Mouse (Mus musculus): ENCODE results near the gene Mas1. TPM values are rescaled to one million over a fixed set of nuclear protein-coding genes. Genes with fewer than 3 reads are reported as not detected.

The Mas1 gene
- total RNA-seq, 2 experiments from 2014 or later: 1.3 to 1.6 TPM

Small RNA genes lying within 50 kb of the gene (microRNA-seq; reads per million reads assigned to microRNA genes)
- gene Gm24085: not detected

Other genes with a start within 250 kb of the Mas1 start
- not detected for gene Slc22a1, start 192.3 kb downstream of the Mas1 start, total RNA-seq (2021)
- 100 to 1,000 TPM; 178 to 206 TPM for gene Igf2r, start 98.5 kb downstream of the Mas1 start, total RNA-seq (2021)
- 1 to 10 TPM; 1.8 to 2.0 TPM for gene Mrgprh, start 7.9 kb upstream of the Mas1 start, total RNA-seq (2021)
- 1 to 10 TPM in 1 of 2 experiments, under 1 TPM in 1; 0.31 to 2.0 TPM for gene Pnldc1, start 42.1 kb upstream of the Mas1 start, total RNA-seq (2021)
- gene Tcp1, start 47.6 kb upstream of the Mas1 start, total RNA-seq (2021): 100 to 1,000 TPM; 290 to 292 TPM
- 10 to 100 TPM; 81.4 to 83.4 TPM for gene Mrpl18, start 48.2 kb upstream of the Mas1 start, total RNA-seq (2021)
- gene Acat3, start 72.5 kb upstream of the Mas1 start, total RNA-seq (2021): under 1 TPM in 1 of 2 experiments, not detected in 1; 0.49 TPM
- 10 to 100 TPM; 23.3 to 26.6 TPM for gene Acat2, start 92.6 kb upstream of the Mas1 start, total RNA-seq (2021)
- gene Wtap, start 126.0 kb upstream of the Mas1 start, total RNA-seq (2021): 10 to 100 TPM; 51.2 to 58.4 TPM
- 100 to 1,000 TPM; 184 to 217 TPM for gene Sod2, start 138.7 kb upstream of the Mas1 start, total RNA-seq (2021)
- gene Gpr31b, start 184.2 kb upstream of the Mas1 start, total RNA-seq (2021): not detected
- gene Tcp10b, start 193.0 kb upstream of the Mas1 start, total RNA-seq (2021): under 1 TPM; 0.37 to 0.39 TPM